Mouse (Mus musculus) erythroblast, adult 5-6 weeks (primary cell): ENCODE results near the gene Tanc2. TPM values are rescaled to one million over a fixed set of nuclear protein-coding genes. Genes with fewer than 3 reads are reported as not detected.

Source experiments
- ATAC-seq: replicated peaks from 2 replicates; pipeline ENCODE4 v1.8.0; 2016; ENCODE audit warnings: moderate number of reproducible peaks, mild to moderate bottlenecking, moderate TSS enrichment, inconsistent platforms; ENCODE audit not compliant: poor library complexity, low FRiP score, severe bottlenecking
- total RNA-seq, 2 experiments: library from RNA; stranded (forward) in 1 of 2; stranded (reverse) in 1 of 2; fragments of 150-400 nt in 1 of 2; fragments of 200-764, 138-1000 nt in 1 of 2; gene quantifications; 2 replicates each; pipeline versions ENCODE4 v1.2.3 to v1.2.4; 2015 to 2017; ENCODE audit warnings: low replicate concordance in 2 of 2

The Tanc2 gene
- total RNA-seq, 2 experiments from 2014 or later, result 0.26 to 0.58 TPM

GRCm38 (mm10) chr11:105978232-105978631 is 388.4 kb downstream of the Tanc2 start:
- ATAC-seq, result no peak

DNA sequence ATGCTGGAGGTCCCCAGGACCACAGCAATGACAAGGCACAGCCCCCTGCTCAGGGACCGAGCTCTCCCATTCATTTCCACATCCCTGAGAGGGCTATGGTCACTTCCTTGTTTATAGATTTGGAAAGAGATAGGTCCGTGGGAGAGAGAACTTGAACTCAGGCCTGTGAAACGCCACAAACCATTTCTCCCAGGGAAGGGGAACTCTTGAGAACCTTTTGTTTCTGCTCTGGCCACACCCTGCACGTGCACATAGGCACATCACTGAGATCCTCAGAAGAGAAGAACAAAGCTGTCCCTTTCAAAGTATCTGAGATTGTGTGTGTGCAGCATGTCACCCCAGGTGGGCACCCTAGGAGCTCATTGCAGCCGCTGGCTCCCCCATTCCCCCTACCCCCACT is 388.8 kb downstream of the Tanc2 start:
- ATAC-seq, result no peak

Other genes with a start within 250 kb of the Tanc2 start
- not detected in 2 replicates for gene March10, start 133.3 kb upstream of the Tanc2 start, total RNA-seq (2015; ENCODE audit: low replicate concordance)
- not detected in 2 replicates for gene March10, start 133.3 kb upstream of the Tanc2 start, total RNA-seq (2017; ENCODE audit: low replicate concordance)